ENCODE assay signal across 17 mouse cellular contexts in the genomic region with DNA sequence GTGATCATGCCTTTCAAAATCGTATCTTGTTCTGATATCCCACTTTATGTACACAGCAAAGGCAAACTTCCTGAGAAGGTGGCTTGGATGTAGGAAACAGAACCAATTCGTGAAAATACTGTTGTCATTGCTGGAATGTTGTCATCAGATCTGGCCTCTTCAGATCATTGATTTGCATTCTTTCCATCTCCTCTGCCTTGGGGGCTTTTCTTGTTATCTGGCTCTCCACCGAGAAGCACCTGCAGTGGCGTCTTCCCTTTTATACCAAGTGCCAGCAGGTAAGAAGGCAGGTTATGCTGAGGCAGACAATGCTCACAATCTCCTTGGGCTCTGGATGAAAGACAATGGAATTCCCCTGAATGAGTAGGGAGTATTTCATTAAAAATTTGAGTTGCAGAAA.
A peak's percentile ranks its signal among the peaks of the same experiment; 100 is the strongest.
DNase-seq lines count a peak whose midpoint lies in the region; TF ChIP-seq lines count a peak whose summit lies in the region.
"Had no signal": no experiment of that assay in that cellular context is flagged by ENCODE, and none has a peak within 500 bp of the region (broad histone marks: within the 10 kb centered on the region; RNA-seq: fewer than 3 reads in every experiment).

No protein-coding gene starts in this region.

- peaks cover 0 to 8% of the 10 kb centered on the region in 2 experiments for H3K36me3 ChIP-seq in CH12.LX (replicated peaks in 1 of 2; ENCODE audit: control insufficient read depth in 1 of 2, insufficient read depth in 1 of 2, low read length in 1 of 2)
- H3K36me3 ChIP-seq: G1E had no signal

- H3K27me3 ChIP-seq in CH12.LX (replicated peaks), result no peaks in the 10 kb centered on the region
- H3K27me3 ChIP-seq: Patski had no signal

- intact Hi-C loops in heart, postnatal 25 days (cut with DNase I), result no loop called here

- dilution Hi-C loops in CH12.LX (cut with MboI; ENCODE audit: extremely low pct_ligation_motif_present, extremely low pct_unique_long_range_greater_than_20kb, low sequenced_read_pairs), result no loop called here

- peaks cover 4% of the 10 kb centered on the region for H3K9me3 ChIP-seq in CH12.LX (replicated peaks; ENCODE audit: low read length)
- H3K9me3 ChIP-seq: G1E had no signal

- TF ChIP-seq RAD21 in CH12.LX (IDR thresholded peaks at IDR 0.05; ENCODE audit: low read depth, low read length), result no peak; the same call in none of the 2 replicates

- DNase-seq in heart, adult 11 months, result peak; percentile 64
- DNase-seq in heart, postnatal 25 days (ENCODE audit: low spot score), result no peak
- DNase-seq in CH12.LX (ENCODE audit: extremely low read depth), result peak; percentile 42
- DNase-seq in right cerebral cortex, postnatal 25 days, result no peak
- DNase-seq: adrenal gland, adult 2 months; adrenal gland, adult 8-10 months; adrenal gland, postnatal 10 days; adrenal gland, postnatal 14 days; adrenal gland, postnatal 25 days; adrenal gland, postnatal 36 days; B cell, adult 2 months; cerebellum, adult 11 months; cerebellum, adult 11-12 months; cerebellum, adult 18-20 months; cerebellum, adult 2 months had no signal

- in situ Hi-C loops in CH12.LX (cut with MboI; ENCODE audit: low pct_ligation_motif_present, low pct_unique_long_range_greater_than_20kb, low sequenced_read_pairs), result no loop called here

- peaks cover 20 to 57% of the 10 kb centered on the region in 2 experiments for H3K4me1 ChIP-seq in CH12.LX (ENCODE audit: control insufficient read depth in 1 of 2, insufficient read depth in 2 of 2)

- TF ChIP-seq POLR2A in CH12.LX (IDR thresholded peaks at IDR 0.05; ENCODE audit: low read depth, low read length), result no peak

- H3K9ac ChIP-seq in CH12.LX (ENCODE audit: insufficient read depth, low read depth), result no peak overlapping the region; the same call in 1 of the 2 replicates

- H3K4me3 ChIP-seq in CH12.LX (replicated peaks in 1 of 3; ENCODE audit: low read depth in 2 of 3, low read length in 2 of 3, poor library complexity in 1 of 3), result no peak overlapping the region

- peak overlapping the region; percentile 75 for H3K27ac ChIP-seq in CH12.LX (ENCODE audit: insufficient read depth, low read depth)

- no peak for TF ChIP-seq CTCF in CH12.LX (conservative IDR thresholded peaks at IDR 0.05 in 1 of 2, IDR thresholded peaks at IDR 0.05 in 1 of 2; ENCODE audit: low read depth in 2 of 2, low read length in 2 of 2)

- no peaks in the 10 kb centered on the region for H3K79me2 ChIP-seq in CH12.LX (replicated peaks; ENCODE audit: control insufficient read depth, extremely low read depth, insufficient read depth, poor library complexity, severe bottlenecking)

- peak; percentile 90 for TF ChIP-seq EP300 in CH12.LX (IDR thresholded peaks at IDR 0.05; ENCODE audit: low read length)

- H3K4me2 ChIP-seq in CH12.LX (ENCODE audit: insufficient read depth, low read depth, poor library complexity, severe bottlenecking), result peak overlapping the region; percentile 4; the same call in 1 of the 2 replicates

TF ChIP-seq in CH12.LX, 34 proteins besides CTCF, POLR2A, EP300 and RAD21:
- peak; percentile 61 for TF ChIP-seq ETS1 (conservative IDR thresholded peaks at IDR 0.05; ENCODE audit: low read depth, low read length)
- TF ChIP-seq PAX5 (IDR thresholded peaks at IDR 0.05; ENCODE audit: low read length), result no peak
- no peak for TF ChIP-seq NRF1 (IDR thresholded peaks at IDR 0.05; ENCODE audit: low read depth, low read length)
- TF ChIP-seq ZNF384 (IDR thresholded peaks at IDR 0.05; ENCODE audit: low read depth, low read length), result no peak
- peak; percentile 80 for TF ChIP-seq TCF12 (IDR thresholded peaks at IDR 0.05; ENCODE audit: low read depth, low read length)
- TF ChIP-seq ELF1 (IDR thresholded peaks at IDR 0.05; ENCODE audit: low read depth, low read length), result no peak
- TF ChIP-seq MAX (IDR thresholded peaks at IDR 0.05; ENCODE audit: low read length), result no peak; the same call in 1 of the 2 replicates
- no peak; the same call in 1 of the 2 replicates for TF ChIP-seq JUN (IDR thresholded peaks at IDR 0.05; ENCODE audit: insufficient read depth, low read depth, low read length)
- peak; percentile 59; the same call in 1 of the 2 replicates for TF ChIP-seq CHD2 (IDR thresholded peaks at IDR 0.05; ENCODE audit: low read length)
- TF ChIP-seq POLR2AphosphoS2 (IDR thresholded peaks at IDR 0.05; ENCODE audit: low read depth, low read length), result no peak
- peak; percentile 47; the same call in 1 of the 2 replicates for TF ChIP-seq CHD1 (IDR thresholded peaks at IDR 0.05; ENCODE audit: low read depth, low read length)
- TF ChIP-seq ZMIZ1 (IDR thresholded peaks at IDR 0.05; ENCODE audit: low read depth, low read length), result no peak
- TF ChIP-seq IRF4 (IDR thresholded peaks at IDR 0.05; ENCODE audit: low read depth, low read length), result peak; percentile 73
- TF ChIP-seq SMC3 (IDR thresholded peaks at IDR 0.05; ENCODE audit: low read depth, low read length), result no peak; the same call in 1 of the 2 replicates
- TF ChIP-seq JUND (conservative IDR thresholded peaks at IDR 0.05; ENCODE audit: low read depth, low read length), result no peak
- 0 out of 2 replicates have a peak, but pooled peaks have one; percentile 71 for TF ChIP-seq RCOR1 (conservative IDR thresholded peaks at IDR 0.05; ENCODE audit: low read depth, low read length)
- peak; percentile 43; the same call in 1 of the 2 replicates for TF ChIP-seq BHLHE40 (IDR thresholded peaks at IDR 0.05; ENCODE audit: low read depth, low read length)
- TF ChIP-seq USF1 (IDR thresholded peaks at IDR 0.05; ENCODE audit: low read depth, low read length), result no peak
- TF ChIP-seq MXI1 (IDR thresholded peaks at IDR 0.05; ENCODE audit: low read depth, low read length), result no peak
- no peak for TF ChIP-seq HCFC1 (IDR thresholded peaks at IDR 0.05; ENCODE audit: low read depth, low read length)
- no peak for TF ChIP-seq E2F4 (IDR thresholded peaks at IDR 0.05; ENCODE audit: insufficient replicate concordance, low read depth, low read length)
- no peak for TF ChIP-seq KAT2A (IDR thresholded peaks at IDR 0.05; ENCODE audit: insufficient replicate concordance, low read length)
- TF ChIP-seq MEF2A (IDR thresholded peaks at IDR 0.05; ENCODE audit: borderline replicate concordance, low read depth, low read length), result peak; percentile 63
- no peak for TF ChIP-seq UBTF (IDR thresholded peaks at IDR 0.05; ENCODE audit: low read depth, low read length)
- no peak for TF ChIP-seq USF2 (conservative IDR thresholded peaks at IDR 0.05; ENCODE audit: low read depth, low read length)
- TF ChIP-seq NELFE (IDR thresholded peaks at IDR 0.05; ENCODE audit: low read depth, low read length), result no peak
- 0 out of 2 replicates have a peak, but pooled peaks have one; percentile 48 for TF ChIP-seq MAZ (IDR thresholded peaks at IDR 0.05; ENCODE audit: low read depth, low read length)
- no peak for TF ChIP-seq MAFK (IDR thresholded peaks at IDR 0.05; ENCODE audit: insufficient replicate concordance, low read length)
- TF ChIP-seq GABPA (IDR thresholded peaks at IDR 0.05; ENCODE audit: insufficient replicate concordance, low read depth, low read length), result no peak
- TF ChIP-seq ZKSCAN1 (IDR thresholded peaks at IDR 0.05; ENCODE audit: borderline replicate concordance, low read depth, low read length), result no peak
- TF ChIP-seq MYC (IDR thresholded peaks at IDR 0.05; ENCODE audit: low read depth, low read length), result 0 out of 2 replicates have a peak, but pooled peaks have one; percentile 19
- no peak for TF ChIP-seq ZC3H11A (IDR thresholded peaks at IDR 0.05; ENCODE audit: low read depth, low read length)
- TF ChIP-seq SIN3A (IDR thresholded peaks at IDR 0.05; ENCODE audit: low read length), result peak; percentile 56
- no peak for TF ChIP-seq TBP (conservative IDR thresholded peaks at IDR 0.05; ENCODE audit: low read depth, low read length)

Comparison
In these comparisons a context has a peak if more than half of its experiments do, and no peak if none do; other contexts are left out.
1. DNase-seq: peak in heart, adult 11 months (single experiment) and CH12.LX (single experiment); none in heart, postnatal 25 days (single experiment) and right cerebral cortex, postnatal 25 days (single experiment).